Comparison of ENCODE assay signal across 10 mouse cellular contexts in the genomic region with DNA sequence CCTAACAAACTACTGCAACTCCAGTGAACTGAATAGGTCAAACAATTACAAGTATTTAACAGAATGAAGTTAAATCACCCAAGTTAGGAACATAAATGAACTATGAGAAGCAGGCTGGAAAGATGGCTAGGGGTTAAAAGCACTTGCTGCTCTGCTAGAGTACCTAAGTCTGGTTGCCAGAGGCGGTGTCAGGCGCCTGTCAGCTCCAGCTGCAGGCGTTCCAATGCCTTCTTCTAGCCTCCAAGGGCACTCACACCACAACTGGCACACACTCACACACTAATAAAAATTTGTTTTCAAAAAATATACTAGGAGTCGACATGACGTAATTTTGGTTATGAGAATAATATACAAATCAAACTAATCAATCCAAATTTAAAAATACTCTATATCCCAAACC. TPM values are rescaled to one million over a fixed set of nuclear protein-coding genes. Genes with fewer than 3 reads are reported as not detected.
DNase-seq lines count a peak whose midpoint lies in the region.
"Had no signal": no experiment of that assay in that cellular context is flagged by ENCODE, and none has a peak within 500 bp of the region (broad histone marks: within the 10 kb centered on the region; RNA-seq: fewer than 3 reads in every experiment).

No protein-coding gene starts in this region.

- intact Hi-C loops in heart, postnatal 25 days (cut with DNase I), result no loop called here
- intact Hi-C loops in heart, postnatal 10 days (cut with DNase I), result no loop called here

- peak; percentile 15 for DNase-seq in gastrocnemius, adult 18-20 months (ENCODE audit: low spot score)
- DNase-seq in gastrocnemius, postnatal 10 days, result no peak
- DNase-seq in heart, adult 8-10 months (ENCODE audit: low spot score), result peak; percentile 28
- no peak for DNase-seq in heart, postnatal 25 days (ENCODE audit: low spot score)
- DNase-seq in heart, postnatal 10 days, result peak; percentile 34 to 39
- DNase-seq in heart, postnatal 4 days, result peak; percentile 40
- DNase-seq: B cell, adult 2 months; kidney, adult 11 months; kidney, postnatal 14 days; liver, postnatal 0 days had no signal

RNA-seq across cellular contexts. Expression of a gene that starts 11.2 kb away (rescaled TPM):
- total RNA-seq in gastrocnemius, adult 18-20 months (2021), result 10 to 100 TPM; 10.2 to 12.5 TPM
- 10 to 100 TPM; 20.5 to 23.9 TPM for total RNA-seq in gastrocnemius, postnatal 10 days (2021)
- 10 to 100 TPM; 17.4 to 19.9 (median 19.0) TPM for total RNA-seq in heart, adult 8-10 months (2022)
- 10 to 100 TPM; 16.4 to 20.9 TPM for total RNA-seq in heart, postnatal 25 days (2021)
- 10 to 100 TPM; 32.1 to 33.1 TPM for total RNA-seq in heart, postnatal 10 days (2021)
- total RNA-seq in heart, postnatal 4 days (2021), result 10 to 100 TPM; 39.0 to 41.2 TPM

Comparison
In these comparisons a context has a peak if more than half of its experiments do, and no peak if none do; other contexts are left out.
1. DNase-seq: peak in gastrocnemius, adult 18-20 months (single experiment), heart, adult 8-10 months (single experiment), heart, postnatal 10 days (2 of 2) and heart, postnatal 4 days (single experiment); none in gastrocnemius, postnatal 10 days (single experiment) and heart, postnatal 25 days (single experiment).